Mouse (Mus musculus) thymus, adult 2 months (tissue): ENCODE measurements around the gene Adipor1. TPM values are rescaled to one million over a fixed set of nuclear protein-coding genes. Genes with fewer than 3 reads are reported as not detected.

Experiments used
- DNase-seq: peaks from one replicate; pipeline ENCODE4 v3.0.0; 2021
- H3K27ac ChIP-seq: fragments of 200-500 bp; 2 replicates; pipeline ENCODE4 v1.5.1; 2012; ENCODE audit warnings: low read length, control low read depth; ENCODE audit not compliant: control insufficient read depth, insufficient read depth
- H3K27me3 ChIP-seq: fragments of 200-500 bp; 2 replicates; pipeline ENCODE4 v1.6.1; 2012; ENCODE audit warnings: mild to moderate bottlenecking, low read length, moderate library complexity, mixed read lengths; ENCODE audit not compliant: control insufficient read depth, insufficient read depth
- H3K36me3 ChIP-seq: fragments of 200-500 bp; 2 replicates; pipeline ENCODE4 v1.6.1; 2012; ENCODE audit warnings: mild to moderate bottlenecking, low read length, moderate library complexity; ENCODE audit not compliant: control insufficient read depth, insufficient read depth
- H3K4me1 ChIP-seq: fragments of 200-500 bp; replicated peaks from 2 replicates; pipeline ENCODE4 v1.6.1; 2012; ENCODE audit warnings: low read length; ENCODE audit not compliant: control insufficient read depth, insufficient read depth
- H3K4me3 ChIP-seq: fragments of 200-500 bp; 2 replicates; pipeline ENCODE4 v1.5.1; 2012; ENCODE audit warnings: mild to moderate bottlenecking, low read length, control low read depth, moderate library complexity; ENCODE audit not compliant: control insufficient read depth, insufficient read depth
- CTCF ChIP-seq: fragments of 200-500 bp; IDR thresholded peaks from 2 replicates; pipeline ENCODE4 v1.5.1; 2012; ENCODE audit warnings: mild to moderate bottlenecking, control low read depth, low read length, moderate library complexity, borderline replicate concordance; ENCODE audit not compliant: control insufficient read depth, poor library complexity, insufficient read depth; ENCODE audit errors: extremely low read depth
- POLR2A ChIP-seq: fragments of 200-500 bp; IDR thresholded peaks from 2 replicates; pipeline ENCODE4 v1.6.1; 2012; ENCODE audit warnings: mild to moderate bottlenecking, low read length, control low read depth, moderate library complexity; ENCODE audit not compliant: control insufficient read depth, poor library complexity, insufficient read depth; ENCODE audit errors: extremely low read depth
- WGBS: fragments of 180-500 bp; shearing (Covaris S2); methylation state at CpG from one replicate; pipeline ENCODE4 v1.1.7; 2018; 5-methylcytosine and 5-hydroxymethylcytosine counted together
- polyA plus RNA-seq: library from polyadenylated mRNA; depleted of rRNA; stranded (reverse); fragments of >200 nt; gene quantifications from 2 replicates; pipeline ENCODE4 v1.2.3, GENCODE M21; 2012

Gene Adipor1
- polyA plus RNA-seq, 1 experiment = 94.0 TPM

- H3K27ac ChIP-seq = no peak overlapping the region
- WGBS = 15% methylated on average over 1 of the region's 1 CpGs
- no peaks in the 10 kb centered on the region for H3K27me3 ChIP-seq
- peaks cover 9% of the 10 kb centered on the region for H3K4me1 ChIP-seq
- TF ChIP-seq POLR2A = no peak
- TF ChIP-seq CTCF = no peak
- H3K36me3 ChIP-seq = peaks cover 12% of the 10 kb centered on the region
- DNase-seq = no peak
- H3K4me3 ChIP-seq = no peak overlapping the region
Measured at GRCm38 (mm10) chr1:134419176-134419575, 4.0 kb downstream of the Adipor1 start.

GRCm38 (mm10) chr1:134419751-134420458, 4.7 kb downstream of the Adipor1 start:
- TF ChIP-seq CTCF (no peak), POLR2A (no peak)
- no peaks in the 10 kb centered on the region for H3K27me3 ChIP-seq
- DNase-seq = no peak
- 51% methylated on average over 5 of the region's 5 CpGs for WGBS
- H3K27ac ChIP-seq = no peak overlapping the region
- peaks cover 20% of the 10 kb centered on the region for H3K36me3 ChIP-seq
- H3K4me1 ChIP-seq = peaks cover 7% of the 10 kb centered on the region
- H3K4me3 ChIP-seq = no peak overlapping the region

- no peak for TF ChIP-seq POLR2A
- no peak for TF ChIP-seq CTCF
- Histone ChIP-seq H3K36me3 (peaks cover 56% of the 10 kb centered on the region), H3K27ac (no peak overlapping the region), H3K4me1 (no peaks in the 10 kb centered on the region), H3K27me3 (no peaks in the 10 kb centered on the region), H3K4me3 (no peak overlapping the region)
- 89% methylated on average over 10 of the region's 10 CpGs for WGBS
- no peak for DNase-seq
Measured at GRCm38 (mm10) chr1:134423911-134424310, 8.7 kb downstream of the Adipor1 start.

GRCm38 (mm10) chr1:134426289-134426688, 11.1 kb downstream of the Adipor1 start:
- no peak for DNase-seq
- Histone ChIP-seq H3K36me3 (peaks cover 67% of the 10 kb centered on the region), H3K4me3 (no peak overlapping the region), H3K27ac (no peak overlapping the region), H3K27me3 (no peaks in the 10 kb centered on the region), H3K4me1 (no peaks in the 10 kb centered on the region)
- no peak for TF ChIP-seq POLR2A
- no peak for TF ChIP-seq CTCF
- WGBS = 95% methylated on average over 5 of the region's 5 CpGs

GRCm38 (mm10) chr1:134433002-134433401, 17.8 kb downstream of the Adipor1 start:
- 93% methylated on average over 10 of the region's 10 CpGs for WGBS
- Histone ChIP-seq H3K36me3 (peaks cover 31% of the 10 kb centered on the region), H3K27ac (no peak overlapping the region), H3K4me1 (0 out of 2 replicates have a peak, but pooled peaks cover 2% of the 10 kb centered on the region), H3K4me3 (no peak overlapping the region), H3K27me3 (no peaks in the 10 kb centered on the region)
- no peak for DNase-seq
- TF ChIP-seq CTCF (no peak), POLR2A (no peak)

GRCm38 (mm10) chr1:134433473-134433872, 18.3 kb downstream of the Adipor1 start:
- Histone ChIP-seq H3K27ac (no peak overlapping the region), H3K4me3 (no peak overlapping the region), H3K4me1 (0 out of 2 replicates have a peak, but pooled peaks cover 2% of the 10 kb centered on the region), H3K27me3 (no peaks in the 10 kb centered on the region), H3K36me3 (peaks cover 27% of the 10 kb centered on the region)
- DNase-seq = no peak
- TF ChIP-seq POLR2A = no peak
- no peak for TF ChIP-seq CTCF
- WGBS = 92% methylated on average over 4 of the region's 4 CpGs
